Mouse (Mus musculus) stomach, postnatal 0 days (tissue): ENCODE measurements around the gene Prdx1.

ENCODE experiments used
- CTCF ChIP-seq: IDR thresholded peaks from 2 replicates; pipeline ENCODE4 v1.5.1; 2016; ENCODE audit warnings: antibody characterized with exemption, low read depth, mild to moderate bottlenecking, moderate library complexity
- EP300 ChIP-seq: optimal IDR thresholded peaks from 2 replicates; pipeline ENCODE3; 2016; ENCODE audit warnings: antibody characterized with exemption

DNA sequence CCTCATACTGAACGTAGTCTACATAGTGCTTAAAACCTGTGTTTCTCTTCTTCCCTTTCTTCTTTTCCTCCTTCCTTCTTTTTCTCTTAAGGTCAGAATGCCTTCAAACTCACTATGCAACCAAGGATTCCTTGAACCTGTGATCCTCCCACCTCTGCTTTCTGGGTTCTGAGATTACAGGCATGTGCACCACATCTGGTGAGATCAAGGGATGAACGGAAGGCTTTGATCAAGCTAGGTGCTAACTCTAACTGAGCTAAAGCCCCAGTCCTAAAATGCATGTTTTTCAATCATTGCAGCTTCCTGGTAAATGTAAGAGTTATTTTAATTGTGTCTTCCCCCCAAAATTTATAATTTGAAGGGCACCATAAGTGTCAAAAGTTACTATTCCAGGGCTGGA lies 49.7 kb downstream of the Prdx1 start:
- TF ChIP-seq EP300 (no peak), CTCF (no peak)
